Mouse (Mus musculus): Measurements from ENCODE around the gene Chad. TPM values are rescaled to one million over a fixed set of nuclear protein-coding genes. Genes with fewer than 3 reads are reported as not detected.

Gene Chad
- total RNA-seq, 1 experiment from 2014 or later, result 0.40 TPM

DNA sequence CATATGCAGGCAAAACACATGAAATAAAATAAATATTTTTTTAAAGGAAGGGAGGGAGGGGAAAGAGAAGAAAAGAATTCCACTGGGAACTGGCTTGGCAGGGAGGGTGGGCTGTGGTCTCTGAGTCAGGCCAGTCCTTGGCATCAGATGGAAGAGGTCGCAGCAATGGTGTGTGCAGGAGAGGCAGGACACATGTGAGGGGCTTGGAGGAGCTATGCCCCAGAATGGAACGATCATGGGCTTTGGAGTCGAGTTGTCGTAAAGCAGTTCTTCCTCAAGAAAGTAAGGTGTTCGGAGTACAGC lies 14.5 kb upstream of the Chad start:
- ATAC-seq (replicated peaks in 1 of 2; ENCODE audit: insufficient read depth in 1 of 2, low FRiP score in 2 of 2, low TSS enrichment in 1 of 2, low read depth in 1 of 2, poor library complexity in 2 of 2, severe bottlenecking in 2 of 2), result no peak

GRCm38 (mm10) chr11:94558226-94558625 lies 6.6 kb upstream of the Chad start:
- no peak for ATAC-seq (replicated peaks in 1 of 2; ENCODE audit: insufficient read depth in 1 of 2, low FRiP score in 2 of 2, low TSS enrichment in 1 of 2, low read depth in 1 of 2, poor library complexity in 2 of 2, severe bottlenecking in 2 of 2)

DNA sequence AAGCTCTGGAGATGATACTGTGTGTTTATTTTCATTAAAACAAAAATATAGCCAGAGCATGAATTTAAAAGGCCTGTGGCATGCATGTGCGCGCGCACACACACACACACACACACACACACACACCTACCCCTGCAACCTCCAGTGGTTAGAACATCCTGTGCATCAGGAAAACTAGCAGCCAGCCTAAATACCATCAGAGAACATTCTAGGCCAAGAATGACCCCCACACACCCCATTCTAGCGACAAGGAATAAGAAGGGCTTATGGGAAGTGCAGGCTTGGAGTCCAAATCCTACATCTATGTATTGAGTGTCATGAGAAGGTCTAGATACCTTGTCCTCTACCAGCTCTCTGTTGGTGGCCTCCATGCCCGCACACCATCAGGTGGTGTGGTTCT lies 1.5 kb upstream of the Chad start:
- no peak for ATAC-seq (replicated peaks in 1 of 2; ENCODE audit: insufficient read depth in 1 of 2, low FRiP score in 2 of 2, low TSS enrichment in 1 of 2, low read depth in 1 of 2, poor library complexity in 2 of 2, severe bottlenecking in 2 of 2)

DNA sequence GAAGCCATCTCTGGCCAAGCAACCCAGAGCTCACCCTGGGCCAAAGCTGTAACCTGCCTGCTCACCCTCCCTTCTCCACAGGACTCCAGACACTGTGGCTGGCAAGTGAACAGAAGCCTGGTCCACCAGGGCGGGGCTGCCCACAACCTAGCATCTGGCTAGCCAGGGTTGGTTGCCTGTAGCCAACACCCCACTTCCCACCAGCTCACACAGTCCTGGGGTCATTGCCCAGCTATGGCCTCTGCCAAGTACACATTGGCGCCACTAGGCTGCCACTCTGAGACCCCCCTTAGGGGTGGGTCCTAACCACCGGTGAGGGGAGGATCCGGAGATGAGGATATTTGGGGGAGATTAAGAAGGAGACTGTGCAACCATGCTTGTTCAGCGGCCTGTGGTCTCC lies 1.0 kb upstream of the Chad start:
- ATAC-seq (replicated peaks in 1 of 2; ENCODE audit: insufficient read depth in 1 of 2, low FRiP score in 2 of 2, low TSS enrichment in 1 of 2, low read depth in 1 of 2, poor library complexity in 2 of 2, severe bottlenecking in 2 of 2), result peak; percentile 22 to 33; a peak in 3 of 4 replicates

- ATAC-seq (replicated peaks in 1 of 2; ENCODE audit: insufficient read depth in 1 of 2, low FRiP score in 2 of 2, low TSS enrichment in 1 of 2, low read depth in 1 of 2, poor library complexity in 2 of 2, severe bottlenecking in 2 of 2), result no peak
Observed at GRCm38 (mm10) chr11:94565151-94565479, 268 bp downstream of the Chad start.

- no peak for ATAC-seq (replicated peaks in 1 of 2; ENCODE audit: insufficient read depth in 1 of 2, low FRiP score in 2 of 2, low TSS enrichment in 1 of 2, low read depth in 1 of 2, poor library complexity in 2 of 2, severe bottlenecking in 2 of 2)
Observed at GRCm38 (mm10) chr11:94566534-94566933, 1.7 kb downstream of the Chad start.

DNA sequence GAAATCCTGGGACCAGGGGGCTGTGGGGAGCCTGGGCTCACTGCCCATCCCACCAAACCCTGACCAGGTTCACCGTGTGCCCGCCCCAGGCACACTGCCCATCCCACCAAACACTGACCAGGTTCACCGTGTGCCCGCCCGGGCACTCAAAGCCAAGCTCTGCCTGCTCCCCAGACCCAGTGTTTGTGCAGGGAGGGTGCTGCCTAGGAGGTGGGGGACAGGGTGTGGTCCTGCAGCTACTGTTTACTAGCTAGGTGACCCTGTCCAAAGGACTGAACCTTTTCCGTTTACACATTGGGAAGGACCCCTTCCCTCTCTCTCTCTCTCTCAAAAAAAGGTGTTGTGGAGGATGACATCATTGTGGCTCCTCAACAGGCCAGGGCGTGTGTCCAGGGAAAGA lies 2.5 kb downstream of the Chad start:
- ATAC-seq (replicated peaks in 1 of 2; ENCODE audit: insufficient read depth in 1 of 2, low FRiP score in 2 of 2, low TSS enrichment in 1 of 2, low read depth in 1 of 2, poor library complexity in 2 of 2, severe bottlenecking in 2 of 2), result no peak

DNA sequence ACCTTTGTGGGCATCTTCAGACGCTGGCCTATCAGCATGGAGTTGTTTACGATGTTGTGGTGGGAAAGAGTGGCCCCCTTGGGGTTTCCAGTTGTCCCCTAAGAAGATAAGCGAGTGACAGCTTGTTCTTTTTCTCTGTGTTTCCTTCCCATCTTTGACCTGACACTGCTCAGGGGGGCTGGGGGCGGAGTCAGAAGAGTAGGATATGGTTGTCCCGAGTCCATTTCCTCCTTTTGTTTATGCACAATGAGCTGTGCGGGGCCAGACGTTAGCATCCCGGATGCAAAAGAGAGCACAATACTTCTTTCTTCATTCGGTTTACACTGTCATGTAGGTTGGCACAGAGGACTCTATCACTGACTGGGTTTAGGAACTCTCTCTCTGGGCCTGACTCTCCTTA lies 5.8 kb downstream of the Chad start:
- ATAC-seq (replicated peaks in 1 of 2; ENCODE audit: insufficient read depth in 1 of 2, low FRiP score in 2 of 2, low TSS enrichment in 1 of 2, low read depth in 1 of 2, poor library complexity in 2 of 2, severe bottlenecking in 2 of 2), result no peak

GRCm38 (mm10) chr11:94571850-94572249 lies 7.0 kb downstream of the Chad start:
- no peak for ATAC-seq (replicated peaks in 1 of 2; ENCODE audit: insufficient read depth in 1 of 2, low FRiP score in 2 of 2, low TSS enrichment in 1 of 2, low read depth in 1 of 2, poor library complexity in 2 of 2, severe bottlenecking in 2 of 2)

GRCm38 (mm10) chr11:94574560-94574959 lies 9.7 kb downstream of the Chad start:
- ATAC-seq (replicated peaks in 1 of 2; ENCODE audit: insufficient read depth in 1 of 2, low FRiP score in 2 of 2, low TSS enrichment in 1 of 2, low read depth in 1 of 2, poor library complexity in 2 of 2, severe bottlenecking in 2 of 2), result 0 out of 4 replicates have a peak, but pooled peaks of 1 of the 2 experiments have one; percentile 7

GRCm38 (mm10) chr11:94575036-94575435 lies 10.2 kb downstream of the Chad start:
- ATAC-seq (replicated peaks in 1 of 2; ENCODE audit: insufficient read depth in 1 of 2, low FRiP score in 2 of 2, low TSS enrichment in 1 of 2, low read depth in 1 of 2, poor library complexity in 2 of 2, severe bottlenecking in 2 of 2), result no peak

GRCm38 (mm10) chr11:94576361-94576760 lies 11.5 kb downstream of the Chad start:
- ATAC-seq (replicated peaks in 1 of 2; ENCODE audit: insufficient read depth in 1 of 2, low FRiP score in 2 of 2, low TSS enrichment in 1 of 2, low read depth in 1 of 2, poor library complexity in 2 of 2, severe bottlenecking in 2 of 2), result no peak

- ATAC-seq (replicated peaks in 1 of 2; ENCODE audit: insufficient read depth in 1 of 2, low FRiP score in 2 of 2, low TSS enrichment in 1 of 2, low read depth in 1 of 2, poor library complexity in 2 of 2, severe bottlenecking in 2 of 2), result no peak
Observed at GRCm38 (mm10) chr11:94580111-94580740, 15.4 kb downstream of the Chad start.

DNA sequence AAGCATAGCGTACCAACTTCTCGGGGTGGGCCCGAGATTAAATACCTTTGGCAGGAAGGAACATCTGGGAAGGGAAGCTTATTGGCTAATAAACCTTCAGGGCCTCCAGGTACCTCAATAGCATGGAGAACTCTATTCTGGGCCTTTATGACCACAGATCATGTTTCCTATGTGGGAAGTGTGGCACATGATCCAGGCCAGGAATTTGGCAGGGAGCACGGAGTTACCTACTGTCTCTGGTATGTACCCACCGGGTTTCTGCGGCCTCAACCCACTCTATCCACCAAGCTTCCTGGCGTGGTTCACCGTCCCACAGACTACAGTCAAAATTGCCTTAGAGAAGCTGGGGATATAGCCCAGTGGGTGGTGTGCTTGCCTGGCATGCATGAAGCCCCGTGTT lies 20.2 kb downstream of the Chad start:
- ATAC-seq (replicated peaks in 1 of 2; ENCODE audit: insufficient read depth in 1 of 2, low FRiP score in 2 of 2, low TSS enrichment in 1 of 2, low read depth in 1 of 2, poor library complexity in 2 of 2, severe bottlenecking in 2 of 2), result no peak

DNA sequence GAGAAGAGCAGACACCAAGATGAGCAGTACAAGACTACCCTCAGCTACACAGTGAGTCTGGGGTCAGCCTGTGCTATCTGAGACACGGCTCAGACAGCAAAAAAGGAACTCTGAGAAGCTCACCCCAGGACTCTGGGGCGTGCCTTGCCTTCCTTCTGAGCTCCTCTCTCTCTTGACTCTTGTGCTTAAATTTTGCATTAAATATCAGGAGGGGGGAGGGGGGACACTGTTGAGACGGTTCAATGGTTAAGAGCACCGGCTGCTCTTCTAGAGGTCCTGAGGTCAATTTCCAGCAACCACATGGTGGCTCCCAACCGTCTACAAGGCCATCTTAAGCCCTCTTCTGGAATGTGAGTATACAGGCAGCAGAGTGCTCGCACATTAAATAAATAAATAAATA lies 22.7 kb downstream of the Chad start:
- no peak for ATAC-seq (replicated peaks in 1 of 2; ENCODE audit: insufficient read depth in 1 of 2, low FRiP score in 2 of 2, low TSS enrichment in 1 of 2, low read depth in 1 of 2, poor library complexity in 2 of 2, severe bottlenecking in 2 of 2)

- ATAC-seq (replicated peaks in 1 of 2; ENCODE audit: insufficient read depth in 1 of 2, low FRiP score in 2 of 2, low TSS enrichment in 1 of 2, low read depth in 1 of 2, poor library complexity in 2 of 2, severe bottlenecking in 2 of 2), result peak; percentile 73 to 75
Observed at GRCm38 (mm10) chr11:94596311-94596852, 31.5 kb downstream of the Chad start.

- ATAC-seq (replicated peaks in 1 of 2; ENCODE audit: insufficient read depth in 1 of 2, low FRiP score in 2 of 2, low TSS enrichment in 1 of 2, low read depth in 1 of 2, poor library complexity in 2 of 2, severe bottlenecking in 2 of 2), result no peak
Observed at GRCm38 (mm10) chr11:94597319-94597718, 32.5 kb downstream of the Chad start.

- no peak for ATAC-seq (replicated peaks in 1 of 2; ENCODE audit: insufficient read depth in 1 of 2, low FRiP score in 2 of 2, low TSS enrichment in 1 of 2, low read depth in 1 of 2, poor library complexity in 2 of 2, severe bottlenecking in 2 of 2)
Observed at GRCm38 (mm10) chr11:94598437-94599120, 33.7 kb downstream of the Chad start.

- no peak for ATAC-seq (replicated peaks in 1 of 2; ENCODE audit: insufficient read depth in 1 of 2, low FRiP score in 2 of 2, low TSS enrichment in 1 of 2, low read depth in 1 of 2, poor library complexity in 2 of 2, severe bottlenecking in 2 of 2)
Observed at GRCm38 (mm10) chr11:94600447-94600846, 35.6 kb downstream of the Chad start.

Data from hematopoietic stem cell, adult 5-6 weeks (primary cell).